Mouse (Mus musculus): Measurements from ENCODE around the gene Sgms2. TPM values are rescaled to one million over a fixed set of nuclear protein-coding genes. Genes with fewer than 3 reads are reported as not detected.

Gene Sgms2
- total RNA-seq, 2 experiments from 2014 or later, result 2.3 to 5.1 TPM

GRCm38 (mm10) chr3:131488969-131489368, 2.2 kb downstream of the Sgms2 start:
- no peak for DNase-seq (ENCODE audit: low spot score in 2 of 2)

DNA sequence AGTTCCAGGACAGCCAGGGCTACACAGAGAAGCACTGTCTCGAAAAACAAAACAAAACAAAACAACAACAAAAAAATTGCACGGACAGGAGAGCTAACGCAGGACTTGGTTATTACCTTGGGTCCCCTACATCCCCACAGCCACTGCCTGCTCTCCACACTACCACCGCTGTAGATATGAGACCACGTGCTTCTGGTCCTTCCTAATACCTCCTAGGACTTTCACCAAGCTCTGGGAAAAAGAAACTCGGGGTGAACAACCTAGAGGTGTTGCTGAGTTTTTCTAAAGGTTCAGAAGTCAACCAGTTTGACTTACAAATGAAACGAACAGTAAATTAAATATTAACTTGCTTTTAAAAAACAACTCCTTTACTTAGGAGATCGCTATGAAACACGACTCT, 2.8 kb downstream of the Sgms2 start:
- no peak for DNase-seq (ENCODE audit: low spot score in 2 of 2)

DNA sequence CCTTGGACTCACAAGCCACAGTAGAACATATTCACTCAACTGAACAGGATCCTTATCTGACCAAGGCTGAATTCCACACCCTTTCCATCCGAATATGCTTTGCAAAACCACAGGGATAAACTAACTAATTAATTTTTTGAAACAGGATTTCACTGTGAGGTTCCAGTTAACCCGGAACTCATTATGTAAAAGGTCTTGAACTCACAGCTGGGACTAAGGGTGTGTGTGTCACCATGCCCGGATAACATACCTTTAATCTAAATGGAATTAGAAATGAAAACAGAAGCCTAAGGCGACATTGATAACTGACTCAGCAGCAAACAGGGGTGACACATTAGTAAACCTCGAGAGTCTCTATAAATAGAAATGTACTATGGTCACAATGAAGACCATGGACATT, 5.8 kb downstream of the Sgms2 start:
- DNase-seq (ENCODE audit: low spot score in 2 of 2), result no peak

GRCm38 (mm10) chr3:131483650-131484049, 7.6 kb downstream of the Sgms2 start:
- DNase-seq (ENCODE audit: low spot score in 2 of 2), result no peak

DNA sequence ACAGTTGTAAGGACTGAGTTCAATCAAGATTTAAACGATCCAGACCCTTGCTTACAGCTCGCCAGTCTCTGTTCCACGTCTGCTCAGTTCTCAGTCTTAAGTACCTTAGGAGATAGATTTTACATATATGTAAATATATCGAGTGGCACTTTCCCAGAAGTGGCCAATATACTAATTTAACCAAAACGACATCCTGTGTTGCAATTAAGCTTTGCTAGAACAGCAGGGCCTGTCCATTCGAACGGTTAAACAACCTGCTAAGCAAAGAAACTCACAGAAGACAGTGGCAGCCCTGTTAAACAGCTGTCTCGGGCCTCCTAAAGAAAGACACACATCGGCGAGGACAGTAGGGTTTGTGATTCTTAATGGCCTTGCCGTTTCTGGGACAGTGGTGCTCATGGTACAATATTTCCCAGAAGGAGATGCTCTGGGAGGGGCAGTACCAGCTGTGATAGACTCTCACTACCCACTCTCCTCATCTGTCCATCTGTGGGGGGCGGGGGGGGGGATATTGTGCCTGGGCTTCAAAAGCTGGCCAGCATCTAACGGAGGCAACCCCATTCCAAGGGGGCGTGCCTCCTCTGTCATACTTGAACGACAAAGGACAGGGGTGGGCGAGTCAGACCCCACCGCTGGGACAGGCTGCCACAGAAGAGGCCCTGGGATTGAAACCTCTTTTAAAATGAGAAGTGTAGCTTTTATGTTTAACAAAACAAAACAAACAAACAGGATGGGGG, 9.1 kb downstream of the Sgms2 start:
- DNase-seq (ENCODE audit: low spot score in 2 of 2), result no peak

DNA sequence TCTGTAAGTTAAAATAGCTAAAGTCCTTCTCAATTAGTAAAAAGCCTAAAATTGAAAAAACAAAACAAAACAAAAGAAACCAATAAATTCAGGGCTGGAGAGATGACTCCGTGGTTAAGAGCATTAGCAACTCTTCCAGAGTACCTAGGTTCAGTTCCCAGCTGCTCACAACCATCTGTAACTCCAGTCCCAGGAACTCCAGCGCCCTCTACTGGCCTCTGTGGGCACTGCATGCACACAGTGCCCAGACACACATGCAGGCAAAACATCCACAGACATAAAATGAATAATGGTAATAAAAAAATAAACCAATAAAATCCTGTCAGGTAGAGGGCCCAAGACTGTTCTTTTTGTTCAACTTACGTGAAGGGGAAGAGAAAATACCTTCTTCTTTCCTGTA, 10.6 kb downstream of the Sgms2 start:
- no peak for DNase-seq (ENCODE audit: low spot score in 2 of 2)

DNA sequence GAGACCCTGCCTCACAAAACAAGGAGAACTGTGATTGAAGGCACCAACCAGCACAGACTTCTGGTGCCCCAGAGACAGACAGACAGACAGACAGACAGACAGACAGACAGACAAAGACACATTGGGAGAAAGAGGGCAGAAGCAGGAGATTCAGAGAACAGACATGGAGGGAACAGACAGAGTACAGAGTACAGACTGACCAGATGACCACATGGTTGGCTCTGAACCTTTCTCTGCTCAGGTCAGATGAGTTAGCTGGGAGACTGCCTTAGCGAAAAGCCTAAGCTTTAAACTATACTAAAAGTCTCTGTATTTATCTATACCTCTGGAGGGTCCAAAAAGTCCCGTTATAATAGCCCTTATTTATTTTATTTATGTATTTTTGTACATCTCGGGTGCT, 11.8 kb downstream of the Sgms2 start:
- no peak for DNase-seq (ENCODE audit: low spot score in 2 of 2)

- no peak for DNase-seq (ENCODE audit: low spot score in 2 of 2)
Observed at GRCm38 (mm10) chr3:131476002-131476401, 15.2 kb downstream of the Sgms2 start.

GRCm38 (mm10) chr3:131474526-131474925, 16.7 kb downstream of the Sgms2 start:
- no peak for DNase-seq (ENCODE audit: low spot score in 2 of 2)

DNA sequence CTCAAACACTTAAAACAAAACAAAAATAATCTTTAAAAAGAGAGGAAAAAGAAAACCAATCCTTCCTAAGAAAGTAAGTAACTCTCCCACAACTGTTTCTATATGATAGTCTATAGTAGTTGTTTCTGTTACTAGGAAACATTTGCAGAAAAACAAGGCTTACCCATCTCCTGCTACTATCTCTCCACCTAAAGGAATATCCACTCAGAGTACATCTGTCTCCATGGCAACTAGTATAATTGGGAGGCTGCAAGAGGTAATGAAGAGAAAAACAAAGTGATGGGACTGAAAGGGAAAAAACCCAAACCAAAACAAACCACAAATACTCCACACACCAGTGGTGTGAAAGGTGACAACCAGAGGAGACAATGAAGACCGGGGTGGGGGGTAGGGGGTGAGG, 17.7 kb downstream of the Sgms2 start:
- no peak for DNase-seq (ENCODE audit: low spot score in 2 of 2)

- DNase-seq (ENCODE audit: low spot score in 2 of 2), result no peak
Observed at GRCm38 (mm10) chr3:131471836-131472235, 19.4 kb downstream of the Sgms2 start.

DNA sequence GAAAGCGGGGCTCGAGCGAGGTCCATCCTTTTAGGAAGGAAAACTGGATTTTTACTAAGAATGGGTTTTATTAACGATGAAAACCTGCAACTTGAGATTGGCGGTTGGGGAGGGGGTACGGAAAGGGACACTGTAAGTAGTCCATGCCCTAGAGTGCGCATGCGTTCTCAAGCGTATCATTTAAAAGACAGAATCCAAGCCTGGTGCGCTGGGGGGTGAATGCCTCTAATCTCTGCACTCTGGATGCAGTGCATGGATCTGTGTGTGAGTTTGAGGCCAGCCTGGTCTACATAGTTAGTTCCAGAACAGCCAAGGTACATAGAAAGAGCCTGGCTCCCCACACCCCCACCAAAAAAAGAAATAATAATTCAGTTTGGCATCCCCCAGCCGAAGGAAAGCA, 19.8 kb downstream of the Sgms2 start:
- no peak for DNase-seq (ENCODE audit: low spot score in 2 of 2)

DNA sequence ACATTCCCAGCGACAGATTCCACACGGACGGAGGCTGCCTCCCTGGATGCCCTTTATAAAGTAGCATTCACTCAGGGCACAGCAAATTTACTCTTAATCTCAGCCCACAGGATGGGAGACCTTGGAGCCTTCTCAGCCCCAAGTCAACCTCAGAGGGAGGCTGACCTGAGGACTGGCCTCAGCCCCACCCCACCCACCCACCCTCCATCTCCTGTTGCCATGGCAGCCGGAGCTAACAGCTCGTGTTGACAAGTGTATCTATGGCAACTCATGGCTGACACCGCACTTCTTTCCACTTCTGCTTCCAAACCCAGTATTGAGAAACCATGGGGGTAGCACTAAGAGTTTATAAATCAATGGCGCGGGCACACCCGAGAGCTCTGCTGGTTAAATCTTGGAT, 20.4 kb downstream of the Sgms2 start:
- DNase-seq (ENCODE audit: low spot score in 2 of 2), result no peak

DNA sequence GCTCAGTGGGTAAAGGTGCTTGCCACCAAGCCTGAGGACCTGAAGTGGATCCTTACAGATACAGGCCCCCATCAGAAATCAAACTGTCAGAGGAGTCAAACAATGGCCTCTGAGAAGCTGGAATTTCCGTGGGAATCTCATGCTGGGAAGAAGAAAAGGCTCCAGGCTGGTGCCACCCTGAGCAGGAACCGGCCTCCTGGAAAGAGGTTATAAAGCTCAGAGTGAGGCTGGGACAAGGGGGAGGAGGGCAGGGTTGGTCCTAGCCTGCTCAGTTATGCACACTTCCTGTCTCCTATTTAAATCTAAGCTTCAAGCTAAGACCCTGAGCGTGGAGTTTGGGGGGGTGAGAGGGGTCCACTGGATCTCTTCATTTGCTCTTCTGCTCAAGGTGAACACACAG, 21.6 kb downstream of the Sgms2 start:
- no peak for DNase-seq (ENCODE audit: low spot score in 2 of 2)

- DNase-seq (ENCODE audit: low spot score in 2 of 2), result no peak
Observed at GRCm38 (mm10) chr3:131466371-131466770, 24.8 kb downstream of the Sgms2 start.

DNA sequence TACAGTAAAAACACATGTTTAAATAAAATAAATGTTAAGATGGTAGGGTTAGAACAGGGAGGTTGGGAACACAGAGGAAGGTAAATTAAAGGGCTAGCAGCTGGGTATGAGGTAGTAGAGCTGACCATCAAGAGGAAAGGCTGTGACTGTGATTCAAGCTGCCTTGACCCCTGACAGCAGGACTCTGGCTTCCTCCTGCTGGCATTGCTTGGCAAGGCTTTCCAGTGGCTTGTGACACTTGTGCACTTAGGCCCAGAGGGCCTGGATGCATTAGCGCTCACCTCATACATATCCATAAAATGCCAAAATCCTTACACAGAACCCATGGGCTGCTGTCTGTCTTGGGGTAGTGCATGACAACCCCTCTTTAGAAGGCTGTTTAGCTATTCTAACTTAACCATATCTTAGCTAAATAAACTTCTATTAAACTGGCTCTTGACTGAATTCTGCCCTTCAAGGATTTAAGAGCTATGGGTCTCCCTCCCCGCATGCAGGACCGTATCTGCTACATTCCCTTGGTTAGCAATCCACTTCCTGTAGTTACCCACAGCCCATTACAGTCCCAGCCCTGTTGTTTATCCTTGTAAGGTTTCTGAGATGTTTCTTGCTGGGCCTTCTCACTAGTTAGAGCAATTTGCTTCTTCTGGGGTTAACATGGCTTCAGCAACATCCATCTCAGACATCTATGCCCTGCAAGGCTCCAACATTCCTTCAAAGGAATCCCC, 25.5 kb downstream of the Sgms2 start:
- no peak for DNase-seq (ENCODE audit: low spot score in 2 of 2)

DNA sequence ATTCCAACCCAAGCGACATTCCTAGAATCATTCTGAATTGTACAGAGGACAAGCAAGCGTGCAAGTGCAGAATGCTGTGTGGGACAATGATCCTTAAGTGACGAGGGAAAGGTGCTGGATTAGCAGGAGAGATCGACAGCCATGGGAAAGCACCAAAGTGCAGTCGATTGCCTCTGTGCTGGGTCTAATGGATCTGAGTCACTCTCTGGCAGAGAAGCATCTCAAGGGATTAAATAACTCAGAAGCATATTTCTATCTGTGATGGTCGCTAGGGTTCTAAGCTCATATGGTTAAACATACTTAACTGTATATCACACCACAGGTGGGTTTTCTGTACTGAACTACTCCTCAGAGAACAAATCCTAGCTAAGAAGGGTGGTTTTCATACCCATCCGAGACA, 118.2 kb downstream of the Sgms2 start:
- DNase-seq (ENCODE audit: low spot score in 2 of 2), result no peak

DNA sequence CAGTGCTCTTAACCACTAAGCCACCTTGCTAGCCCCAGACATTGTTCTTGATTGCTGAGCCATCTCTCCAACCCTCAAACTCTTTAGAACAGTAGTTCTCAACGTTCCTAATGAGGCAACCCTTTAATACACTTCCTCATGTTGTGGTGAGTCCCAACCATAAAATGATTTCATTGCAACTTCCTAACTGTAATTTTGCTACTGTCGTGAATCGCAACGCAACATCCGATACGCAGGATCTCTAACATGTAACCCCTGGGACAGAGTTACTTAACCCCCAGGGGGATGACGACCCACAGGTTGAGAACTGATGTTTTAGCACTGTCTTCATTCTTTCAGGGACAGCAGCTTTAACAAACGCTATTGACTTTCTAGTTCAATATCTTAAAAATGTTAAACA, 122.5 kb downstream of the Sgms2 start:
- no peak for DNase-seq (ENCODE audit: low spot score in 2 of 2)

DNA sequence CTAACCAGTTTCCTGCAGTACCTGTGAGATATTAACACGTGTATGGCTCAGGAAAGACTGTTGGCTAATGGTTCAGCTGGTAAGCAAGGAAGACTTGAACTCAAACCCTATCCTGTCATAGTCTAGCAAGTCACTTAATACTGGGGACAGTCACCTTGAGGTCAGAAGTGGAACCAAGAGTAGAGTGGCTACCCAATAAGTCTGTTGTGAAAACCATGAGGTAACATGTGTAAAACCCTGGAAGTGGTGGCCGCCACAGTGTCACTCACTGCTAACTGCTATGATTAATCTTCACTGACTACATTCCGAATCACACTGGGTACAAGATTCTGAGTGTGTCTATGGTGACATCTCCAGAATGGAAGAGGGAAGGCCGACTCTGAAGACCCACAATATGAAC, 123.8 kb downstream of the Sgms2 start:
- no peak for DNase-seq (ENCODE audit: low spot score in 2 of 2)

DNA sequence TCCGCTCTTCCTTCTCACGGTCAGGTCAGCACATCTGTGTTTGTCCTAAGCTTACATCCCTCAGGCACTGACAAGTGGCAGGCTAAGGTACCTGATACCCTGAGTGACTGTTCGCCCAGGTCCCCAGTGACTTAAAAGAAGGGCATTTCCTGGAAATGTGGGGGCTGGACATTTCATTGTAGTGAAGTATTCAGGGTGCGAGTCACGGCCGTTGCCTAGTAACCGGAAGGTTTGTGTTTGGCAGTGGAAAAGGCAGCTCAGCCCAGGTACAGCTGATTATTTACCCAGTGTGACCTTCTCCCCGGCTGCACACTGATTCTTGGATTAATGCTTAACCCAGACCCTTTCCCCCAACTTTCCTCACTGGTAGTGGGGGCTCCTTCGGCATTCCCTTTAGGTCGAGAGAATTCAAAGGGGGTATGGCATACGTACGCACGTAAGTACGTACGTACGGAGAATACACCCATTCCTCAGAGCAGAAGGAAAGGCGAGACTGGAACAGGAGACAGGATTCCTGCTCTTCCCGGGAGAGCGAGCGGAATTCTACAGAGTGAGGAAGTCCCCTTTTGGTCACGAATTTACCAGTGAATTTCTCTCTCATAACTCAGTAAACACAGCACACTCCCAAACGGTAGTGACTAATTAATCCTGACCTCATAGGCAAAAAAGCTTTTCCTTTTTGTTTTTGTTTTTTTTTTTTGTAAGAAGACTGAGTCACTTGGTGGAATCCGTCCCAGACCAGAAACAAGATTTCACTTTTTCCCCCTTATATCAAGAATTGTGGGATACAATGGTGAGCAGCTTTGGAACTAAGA, 126.4 kb downstream of the Sgms2 start:
- no peak for DNase-seq (ENCODE audit: low spot score in 2 of 2)

- no peak for DNase-seq (ENCODE audit: low spot score in 2 of 2)
Observed at GRCm38 (mm10) chr3:131364194-131364593, 127.0 kb downstream of the Sgms2 start.

- no peak for DNase-seq (ENCODE audit: low spot score in 2 of 2)
Observed at GRCm38 (mm10) chr3:131363602-131364001, 127.6 kb downstream of the Sgms2 start.
